Mouse (Mus musculus): ENCODE data around the gene Tjap1. TPM values are rescaled to one million over a fixed set of nuclear protein-coding genes. Genes with fewer than 3 reads are reported as not detected.

The Tjap1 gene
- polyA plus RNA-seq, 1 experiment from 2014 or later: 6.2 TPM

DNA sequence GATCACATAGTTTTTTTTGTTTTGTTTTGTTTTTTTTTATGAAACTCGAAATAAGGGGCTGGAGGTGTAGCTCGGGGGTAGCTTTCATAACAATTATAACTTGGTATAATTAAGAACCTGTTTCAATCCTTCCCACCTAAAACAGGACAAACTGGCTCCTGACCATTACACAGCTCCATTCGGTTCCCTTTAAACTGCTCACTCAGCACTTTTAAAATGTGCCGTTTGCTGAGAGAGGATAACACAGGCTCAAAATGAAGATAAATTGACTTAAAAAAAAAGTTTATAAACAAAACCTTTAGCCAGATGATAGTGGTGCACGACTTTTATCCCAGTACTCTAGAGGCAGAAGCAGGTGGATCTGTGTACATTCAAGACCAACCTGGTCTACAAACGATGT is 2.6 kb upstream of the Tjap1 start:
- 48% methylated on average over 6 of the region's 6 CpGs for WGBS (ENCODE audit: insufficient replicate concordance)
- DNase-seq (no peak), ATAC-seq (no peak)
- Histone ChIP-seq H3K4me1 (ENCODE audit: insufficient read depth) (peaks cover 16% of the 10 kb centered on the region), H3K9ac (replicated peaks) (no peak overlapping the region), H3K27ac (ENCODE audit: low read depth) (no peak overlapping the region), H3K4me2 (ENCODE audit: low read depth, low read length) (no peak overlapping the region), H3K36me3 (replicated peaks; ENCODE audit: insufficient read depth, low read length) (peaks cover 1% of the 10 kb centered on the region; the same call in 1 of the 2 replicates), H3K9me3 (ENCODE audit: low read length) (no peaks in the 10 kb centered on the region), H3K4me3 (ENCODE audit: low read depth, low read length) (no peak overlapping the region), H3K27me3 (ENCODE audit: insufficient read depth, low read length) (no peaks in the 10 kb centered on the region)
- TF ChIP-seq EP300 (IDR thresholded peaks at IDR 0.05; ENCODE audit: low read depth) (no peak), CTCF (IDR thresholded peaks at IDR 0.05; ENCODE audit: low read depth) (no peak)

DNA sequence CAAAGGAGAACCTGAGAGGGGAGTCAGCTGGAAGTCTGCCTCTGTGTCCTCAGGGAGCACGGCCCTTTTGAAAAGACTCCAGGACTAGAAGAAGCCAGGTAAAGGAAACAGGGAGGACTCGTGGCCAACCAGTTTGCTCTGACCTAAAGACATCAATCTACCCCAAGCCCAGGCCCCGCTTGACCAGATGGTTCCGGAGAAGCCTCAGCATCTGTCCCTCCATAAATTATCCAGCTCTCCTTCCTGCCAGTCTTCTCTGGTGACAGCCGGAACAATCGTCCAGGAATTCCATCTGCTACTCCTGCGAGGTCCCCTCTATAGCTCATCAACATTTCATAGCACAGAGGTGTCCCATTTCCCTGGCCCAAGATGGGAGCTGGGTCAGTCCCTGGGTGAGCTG is 1.8 kb upstream of the Tjap1 start:
- no peak for DNase-seq
- no peak overlapping the region for H3K9ac ChIP-seq (replicated peaks)
- no peak overlapping the region for H3K4me3 ChIP-seq (ENCODE audit: low read depth, low read length)
- 56% methylated on average over 7 of the region's 7 CpGs for WGBS (ENCODE audit: insufficient replicate concordance)
- peaks cover 6% of the 10 kb centered on the region; the same call in 1 of the 2 replicates for H3K36me3 ChIP-seq (replicated peaks; ENCODE audit: insufficient read depth, low read length)
- H3K4me1 ChIP-seq (ENCODE audit: insufficient read depth): peaks cover 16% of the 10 kb centered on the region
- no peak overlapping the region for H3K27ac ChIP-seq (ENCODE audit: low read depth)
- no peaks in the 10 kb centered on the region for H3K27me3 ChIP-seq (ENCODE audit: insufficient read depth, low read length)
- no peak overlapping the region for H3K4me2 ChIP-seq (ENCODE audit: low read depth, low read length)
- TF ChIP-seq EP300 (IDR thresholded peaks at IDR 0.05; ENCODE audit: low read depth): no peak
- no peak for TF ChIP-seq CTCF (IDR thresholded peaks at IDR 0.05; ENCODE audit: low read depth)
- no peak for ATAC-seq
- H3K9me3 ChIP-seq (ENCODE audit: low read length): no peaks in the 10 kb centered on the region

DNA sequence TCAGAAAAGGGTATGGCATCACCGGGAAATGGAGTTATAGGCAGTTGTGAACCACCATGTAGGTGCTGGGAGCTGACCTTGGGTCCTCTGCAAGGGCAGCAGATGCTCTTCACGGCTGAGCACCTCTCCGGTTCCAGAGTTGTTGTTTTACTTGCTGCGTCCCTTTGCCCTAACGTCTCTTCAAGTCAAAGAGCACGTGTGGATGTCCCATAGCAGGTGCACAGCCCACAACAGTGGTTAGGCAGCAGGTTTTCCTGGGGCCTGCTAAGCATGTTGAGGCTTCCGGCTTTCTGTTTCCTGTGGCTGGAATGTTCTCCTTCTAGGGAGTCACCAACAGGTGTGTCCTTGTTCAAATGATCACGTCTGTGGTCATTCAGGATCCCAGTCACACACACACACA is 1.1 kb upstream of the Tjap1 start:
- WGBS (ENCODE audit: insufficient replicate concordance): 73% methylated on average over 8 of the region's 8 CpGs

DNA sequence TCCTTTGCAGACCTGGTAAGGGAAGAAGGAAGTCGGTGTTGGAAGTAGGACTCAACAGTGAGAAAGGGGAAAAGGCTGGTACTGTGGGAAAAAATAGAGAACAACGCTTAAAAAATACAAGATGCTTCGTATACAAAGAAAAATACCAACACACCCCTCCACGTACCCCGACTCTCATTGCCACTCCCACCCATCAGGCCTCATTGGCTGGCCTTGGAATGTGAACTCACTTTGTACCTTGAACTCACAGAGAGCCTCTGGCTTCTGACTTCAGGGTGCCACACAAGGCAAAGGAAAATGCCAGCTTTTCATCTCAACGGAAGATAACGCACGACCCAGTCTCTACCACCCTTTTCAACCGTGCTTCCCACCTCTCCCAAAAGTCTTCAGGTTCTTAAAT is 314 bp upstream of the Tjap1 start:
- H3K9ac ChIP-seq (replicated peaks): peak overlapping the region; percentile 83; the same call in 1 of the 2 replicates
- peak overlapping the region; percentile 77 for H3K4me3 ChIP-seq (ENCODE audit: low read depth, low read length)
- no peak; the same call in 1 of the 2 replicates for ATAC-seq
- TF ChIP-seq CTCF (IDR thresholded peaks at IDR 0.05; ENCODE audit: low read depth): no peak
- no peak for TF ChIP-seq EP300 (IDR thresholded peaks at IDR 0.05; ENCODE audit: low read depth)
- H3K36me3 ChIP-seq (replicated peaks; ENCODE audit: insufficient read depth, low read length): peaks cover 18% of the 10 kb centered on the region
- no peaks in the 10 kb centered on the region for H3K9me3 ChIP-seq (ENCODE audit: low read length)
- no peaks in the 10 kb centered on the region for H3K27me3 ChIP-seq (ENCODE audit: insufficient read depth, low read length)
- H3K4me1 ChIP-seq (ENCODE audit: insufficient read depth): peaks cover 16% of the 10 kb centered on the region
- H3K4me2 ChIP-seq (ENCODE audit: low read depth, low read length): peak overlapping the region; percentile 89
- no peak overlapping the region for H3K27ac ChIP-seq (ENCODE audit: low read depth)
- 24% methylated on average over 9 of the region's 9 CpGs for WGBS (ENCODE audit: insufficient replicate concordance)
- no peak for DNase-seq

More for the DNA sequence above, 1.1 kb upstream of the Tjap1 start:
- Histone ChIP-seq H3K27me3 (ENCODE audit: insufficient read depth, low read length) (no peaks in the 10 kb centered on the region), H3K4me3 (ENCODE audit: low read depth, low read length) (no peak overlapping the region), H3K9me3 (ENCODE audit: low read length) (no peaks in the 10 kb centered on the region), H3K36me3 (replicated peaks; ENCODE audit: insufficient read depth, low read length) (peaks cover 11% of the 10 kb centered on the region; the same call in 1 of the 2 replicates), H3K4me2 (ENCODE audit: low read depth, low read length) (no peak overlapping the region), H3K9ac (replicated peaks) (no peak overlapping the region), H3K4me1 (ENCODE audit: insufficient read depth) (peaks cover 16% of the 10 kb centered on the region), H3K27ac (ENCODE audit: low read depth) (no peak overlapping the region)
- TF ChIP-seq EP300 (IDR thresholded peaks at IDR 0.05; ENCODE audit: low read depth) (no peak), CTCF (IDR thresholded peaks at IDR 0.05; ENCODE audit: low read depth) (no peak)
- DNase-seq: no peak
- ATAC-seq: no peak

DNA sequence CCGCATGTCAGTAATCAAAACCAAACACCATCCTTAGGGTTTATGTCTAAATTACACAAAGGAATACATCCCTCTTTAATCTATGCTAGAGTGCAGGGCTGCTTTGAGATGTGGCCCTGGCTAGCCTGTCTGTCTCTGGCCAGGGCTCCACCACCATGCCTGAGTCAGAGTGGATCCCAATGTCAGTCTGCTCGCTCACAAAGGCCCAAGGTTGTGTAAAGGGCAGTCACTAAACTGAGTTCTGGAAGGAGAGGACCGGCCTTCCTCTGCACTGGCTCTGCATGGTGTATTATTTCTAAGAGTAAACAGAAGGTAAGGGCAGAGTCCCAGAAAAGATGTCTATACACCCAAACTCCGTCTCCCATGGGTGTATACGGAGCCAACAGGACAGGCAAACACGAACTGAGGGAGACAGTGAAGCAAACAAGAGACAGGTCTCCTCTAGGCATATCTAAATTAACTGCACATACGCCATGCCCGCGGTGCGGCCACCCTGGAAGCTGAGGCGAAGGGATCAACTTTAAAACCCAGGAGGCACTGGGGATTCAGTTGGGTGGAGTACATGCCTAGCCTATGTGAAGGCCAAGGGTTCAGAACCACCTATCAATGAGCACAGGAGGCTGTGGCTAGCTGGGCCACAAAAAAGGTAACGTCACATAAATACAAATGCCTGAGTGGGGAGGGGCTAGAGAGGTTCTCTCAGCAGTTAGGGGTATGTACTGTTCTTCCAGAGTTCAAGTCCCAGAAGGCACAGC is 4.6 kb downstream of the Tjap1 start:
- Histone ChIP-seq H3K4me1 (ENCODE audit: insufficient read depth) (peaks cover 13% of the 10 kb centered on the region), H3K4me2 (ENCODE audit: low read depth, low read length) (no peak overlapping the region), H3K27me3 (ENCODE audit: insufficient read depth, low read length) (no peaks in the 10 kb centered on the region), H3K9ac (replicated peaks) (no peak overlapping the region; the same call in 1 of the 2 replicates), H3K27ac (ENCODE audit: low read depth) (no peak overlapping the region), H3K4me3 (ENCODE audit: low read depth, low read length) (no peak overlapping the region), H3K9me3 (ENCODE audit: low read length) (no peaks in the 10 kb centered on the region), H3K36me3 (replicated peaks; ENCODE audit: insufficient read depth, low read length) (peaks cover 31% of the 10 kb centered on the region)
- no peak for DNase-seq
- WGBS (ENCODE audit: insufficient replicate concordance): 80% methylated on average over 12 of the region's 12 CpGs
- no peak for TF ChIP-seq EP300 (IDR thresholded peaks at IDR 0.05; ENCODE audit: low read depth)
- no peak for TF ChIP-seq CTCF (IDR thresholded peaks at IDR 0.05; ENCODE audit: low read depth)
- ATAC-seq: no peak

DNA sequence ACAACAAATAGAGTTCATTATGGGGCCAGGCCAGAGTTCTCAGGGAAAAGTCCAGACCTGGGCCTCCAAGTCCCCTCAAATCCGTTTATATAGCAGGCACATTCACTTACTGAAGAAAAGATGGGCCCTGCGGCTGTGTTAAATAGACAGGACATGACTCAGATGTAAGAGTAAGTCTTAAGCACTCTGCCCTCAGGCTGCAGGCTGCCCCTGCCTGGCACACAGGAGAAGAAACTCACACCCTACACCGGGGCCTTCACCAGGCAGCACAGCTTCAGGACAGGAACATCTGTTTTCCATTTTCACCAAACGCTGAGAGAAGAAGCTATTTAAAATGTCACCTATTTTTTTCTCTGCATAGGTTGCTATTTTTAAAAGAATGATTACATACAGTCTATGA is 5.2 kb downstream of the Tjap1 start:
- Histone ChIP-seq H3K9me3 (ENCODE audit: low read length) (no peaks in the 10 kb centered on the region), H3K9ac (replicated peaks) (no peak overlapping the region), H3K4me3 (ENCODE audit: low read depth, low read length) (no peak overlapping the region), H3K4me1 (ENCODE audit: insufficient read depth) (peaks cover 10% of the 10 kb centered on the region), H3K4me2 (ENCODE audit: low read depth, low read length) (no peak overlapping the region), H3K36me3 (replicated peaks; ENCODE audit: insufficient read depth, low read length) (peaks cover 31% of the 10 kb centered on the region), H3K27ac (ENCODE audit: low read depth) (no peak overlapping the region), H3K27me3 (ENCODE audit: insufficient read depth, low read length) (no peaks in the 10 kb centered on the region)
- no peak for ATAC-seq
- DNase-seq: no peak
- 87% methylated on average over 4 of the region's 4 CpGs for WGBS (ENCODE audit: insufficient replicate concordance)
- TF ChIP-seq EP300 (IDR thresholded peaks at IDR 0.05; ENCODE audit: low read depth): no peak
- TF ChIP-seq CTCF (IDR thresholded peaks at IDR 0.05; ENCODE audit: low read depth): no peak

Data from liver, postnatal 0 days (tissue).